Mouse (Mus musculus) embryonic facial prominence, embryonic 11.5 days (tissue): ENCODE measurements around the gene Robo1. TPM values are rescaled to one million over a fixed set of nuclear protein-coding genes. Genes with fewer than 3 reads are reported as not detected.

Source experiments
- ATAC-seq: fragments of 200-750 bp; cut with Nextera tagmentation; replicated peaks from 2 replicates; pipeline ENCODE4 v1.8.0; 2017; ENCODE audit warnings: low read depth; ENCODE audit not compliant: insufficient number of reproducible peaks, low FRiP score, low TSS enrichment
- DNase-seq: peaks from one replicate; pipeline ENCODE4 v3.0.0-alpha.2; 2015; ENCODE audit warnings: low spot score
- H3K27ac ChIP-seq: fragments of 300-500 bp; sonication (generic); replicated peaks from 2 replicates; pipeline ENCODE4 v1.5.1; 2014; ENCODE audit warnings: mild to moderate bottlenecking, low read depth, low read length, control low read depth
- H3K27me3 ChIP-seq: fragments of 300-500 bp; sonication (generic); 2 replicates; pipeline ENCODE4 v1.6.1; 2014; ENCODE audit warnings: mild to moderate bottlenecking, low read length, moderate library complexity, mixed read lengths; ENCODE audit not compliant: control insufficient read depth, insufficient read depth
- H3K36me3 ChIP-seq: fragments of 300-500 bp; sonication (generic); replicated peaks from 2 replicates; pipeline ENCODE4 v1.6.1; 2014; ENCODE audit warnings: low read depth, mild to moderate bottlenecking, low read length, moderate library complexity, mixed read lengths; ENCODE audit not compliant: control insufficient read depth, insufficient read depth
- H3K4me1 ChIP-seq: fragments of 300-500 bp; sonication (generic); 2 replicates; pipeline ENCODE4 v1.6.1; 2014; ENCODE audit warnings: low read length, mixed read lengths; ENCODE audit not compliant: control insufficient read depth, insufficient read depth
- H3K4me2 ChIP-seq: fragments of 300-500 bp; sonication (generic); 2 replicates; pipeline ENCODE4 v1.6.1; 2014; ENCODE audit warnings: low read depth, mild to moderate bottlenecking, control low read depth, low read length, moderate library complexity
- H3K4me3 ChIP-seq: fragments of 300-500 bp; sonication (generic); 2 replicates; pipeline ENCODE4 v1.5.1; 2014; ENCODE audit warnings: low read depth, low read length, control low read depth
- H3K9ac ChIP-seq: fragments of 300-500 bp; sonication (generic); replicated peaks from 2 replicates; pipeline ENCODE4 v1.6.1; 2014; ENCODE audit warnings: mild to moderate bottlenecking, control low read depth, low read length
- H3K9me3 ChIP-seq: fragments of 300-500 bp; sonication (generic); replicated peaks from 2 replicates; pipeline ENCODE4 v1.6.1; 2016; ENCODE audit warnings: mild to moderate bottlenecking, low read length, inconsistent platforms, mixed read lengths; ENCODE audit not compliant: control insufficient read depth
- WGBS: fragments of 180-500 bp; shearing (Covaris S2); extraction: QIAGEN DNeasy Blood & Tissue Kit; methylation state at CpG from one replicate; pipeline ENCODE4 v1.1.7; 2014; 5-methylcytosine and 5-hydroxymethylcytosine counted together
- polyA plus RNA-seq: library from polyadenylated mRNA; unstranded; fragments of >200 nt; fragmentation: Nextera tagmentation; extraction: Ambion mirVana; gene quantifications from 2 replicates; pipeline ENCODE4 v1.2.1, GENCODE M21; 2014

The Robo1 gene
- polyA plus RNA-seq, 1 experiment from 2014 or later: 50.0 TPM

DNA sequence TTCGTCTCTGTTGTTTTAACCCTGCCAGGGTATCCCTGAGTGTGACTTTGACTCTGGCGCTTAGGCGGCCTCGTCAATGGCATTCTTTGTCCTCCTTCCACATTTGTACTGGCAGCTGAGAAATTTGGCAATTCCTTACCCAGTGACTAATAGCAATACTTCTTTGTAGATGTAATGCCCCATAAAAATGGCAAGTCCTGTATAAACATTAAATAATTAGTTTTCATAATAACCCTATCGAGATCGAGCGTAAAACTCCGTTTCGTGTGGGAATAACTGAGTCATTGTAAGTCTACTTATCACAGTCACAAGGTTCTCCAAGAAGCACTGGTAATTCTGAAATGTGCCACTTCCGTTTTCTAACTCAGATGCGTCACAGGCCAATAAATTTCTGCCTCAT lies 589.0 kb downstream of the Robo1 start:
- no peaks in the 10 kb centered on the region for H3K36me3 ChIP-seq
- no peak for DNase-seq
- no peaks in the 10 kb centered on the region for H3K4me1 ChIP-seq
- no peaks in the 10 kb centered on the region for H3K27me3 ChIP-seq
- ATAC-seq: no peak
- no peak overlapping the region for H3K9ac ChIP-seq
- H3K27ac ChIP-seq: no peak overlapping the region
- WGBS: 62% methylated on average over 11 of the region's 11 CpGs
- no peak overlapping the region for H3K4me2 ChIP-seq
- no peak overlapping the region for H3K4me3 ChIP-seq
- no peaks in the 10 kb centered on the region for H3K9me3 ChIP-seq

DNA sequence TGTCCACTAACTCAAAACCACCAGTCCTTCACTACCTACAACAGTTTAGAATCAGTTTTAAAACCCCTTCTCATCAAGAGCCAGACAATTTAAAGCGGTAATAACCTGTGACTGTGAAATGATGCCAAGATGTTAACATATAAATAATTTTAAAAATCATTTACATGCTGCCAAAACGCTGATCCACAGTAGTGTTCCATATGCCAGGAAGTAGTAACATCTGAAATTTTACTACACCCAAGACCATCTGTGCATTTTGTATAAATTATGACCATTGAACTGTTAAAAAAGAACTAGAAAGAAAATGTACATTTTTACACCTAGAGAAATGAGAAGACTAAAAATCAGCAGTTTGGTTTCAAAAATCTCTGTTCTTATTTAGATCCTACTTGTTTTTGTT lies 600.8 kb downstream of the Robo1 start:
- Histone ChIP-seq H3K36me3 (no peaks in the 10 kb centered on the region), H3K4me3 (no peak overlapping the region), H3K4me2 (no peak overlapping the region), H3K27me3 (no peaks in the 10 kb centered on the region), H3K4me1 (no peaks in the 10 kb centered on the region), H3K9ac (no peak overlapping the region), H3K9me3 (no peaks in the 10 kb centered on the region), H3K27ac (no peak overlapping the region)
- DNase-seq (no peak), ATAC-seq (no peak)
- 82% methylated on average over 2 of the region's 2 CpGs for WGBS

DNA sequence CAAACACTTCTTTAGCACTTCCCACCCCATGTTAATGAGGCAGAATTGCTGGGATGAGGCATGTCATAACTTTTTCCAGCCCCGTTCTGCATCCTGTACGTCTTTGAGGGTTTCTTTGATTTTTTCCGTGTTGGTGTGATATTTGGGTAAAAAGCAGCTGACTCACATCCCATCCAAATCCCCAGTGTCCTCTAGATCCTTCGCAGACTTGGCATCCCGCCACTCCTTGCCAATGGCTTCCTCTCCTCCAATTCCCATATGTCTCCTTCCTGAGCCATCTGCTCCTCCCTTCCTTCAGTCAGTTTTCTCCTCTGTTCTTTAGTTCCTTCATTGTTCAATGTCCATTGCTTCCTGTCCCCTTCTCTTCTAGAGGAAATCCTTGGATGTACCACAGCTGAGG lies 605.0 kb downstream of the Robo1 start:
- ATAC-seq (no peak), DNase-seq (no peak)
- 78% methylated on average over 5 of the region's 5 CpGs for WGBS
- Histone ChIP-seq H3K4me1 (no peaks in the 10 kb centered on the region), H3K9me3 (no peaks in the 10 kb centered on the region), H3K27ac (no peak overlapping the region), H3K9ac (no peak overlapping the region), H3K4me3 (no peak overlapping the region), H3K27me3 (no peaks in the 10 kb centered on the region), H3K4me2 (no peak overlapping the region), H3K36me3 (no peaks in the 10 kb centered on the region)

DNA sequence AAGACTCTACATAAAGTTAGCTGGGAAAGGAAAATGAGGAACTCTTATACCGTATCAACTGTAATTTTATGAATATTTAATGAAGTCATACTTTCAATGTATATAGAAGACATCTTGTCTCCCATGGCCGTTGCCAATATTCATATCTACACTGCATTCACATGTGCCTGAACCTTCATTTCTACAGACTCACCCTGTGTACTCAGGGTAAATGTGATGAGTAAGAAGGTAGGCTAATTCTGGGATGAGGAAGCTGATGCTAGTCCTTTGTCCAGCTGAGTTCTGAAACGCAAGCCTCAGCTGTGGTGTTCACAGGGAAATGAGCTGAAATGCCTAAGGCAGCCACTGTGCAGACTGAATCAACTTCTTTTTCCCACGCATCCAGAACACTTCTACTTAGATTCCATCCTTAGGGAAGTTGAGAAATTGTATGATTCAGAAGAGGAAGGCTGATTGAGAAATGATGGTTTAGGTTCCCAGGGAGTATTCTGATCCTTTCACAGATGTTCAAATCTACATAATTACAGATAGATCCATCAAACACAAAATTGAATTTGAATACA lies 606.0 kb downstream of the Robo1 start:
- H3K4me3 ChIP-seq: no peak overlapping the region
- no peak overlapping the region for H3K9ac ChIP-seq
- ATAC-seq (no peak), DNase-seq (no peak)
- WGBS: 72% methylated on average over 4 of the region's 4 CpGs
- H3K9me3 ChIP-seq: no peaks in the 10 kb centered on the region
- H3K36me3 ChIP-seq: no peaks in the 10 kb centered on the region
- no peaks in the 10 kb centered on the region; the same call in 1 of the 2 replicates for H3K4me1 ChIP-seq
- H3K4me2 ChIP-seq: no peak overlapping the region
- H3K27ac ChIP-seq: no peak overlapping the region
- H3K27me3 ChIP-seq: no peaks in the 10 kb centered on the region

DNA sequence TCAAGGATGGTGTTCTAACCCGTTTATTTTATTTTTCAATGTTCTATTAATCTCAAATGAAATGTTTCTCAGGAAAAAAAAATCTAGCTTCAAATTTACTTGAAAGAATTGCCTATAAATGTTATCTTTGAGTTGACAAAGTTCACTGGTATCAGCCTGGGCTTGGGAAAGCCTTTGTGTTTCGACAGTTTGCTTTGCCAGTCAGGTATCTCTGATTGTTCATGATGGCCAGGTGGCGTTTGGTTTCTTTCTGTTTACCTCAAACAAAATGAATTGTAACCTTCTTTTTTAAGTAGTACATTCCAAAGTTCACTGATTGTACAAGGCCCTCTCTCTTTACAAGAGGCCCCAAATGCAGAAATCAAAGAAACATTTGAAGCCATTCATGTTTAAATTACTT lies 611.9 kb downstream of the Robo1 start:
- 49% methylated on average over 3 of the region's 3 CpGs for WGBS
- ATAC-seq (no peak), DNase-seq (peak; percentile 36)
- H3K36me3 ChIP-seq: no peaks in the 10 kb centered on the region
- no peak overlapping the region for H3K27ac ChIP-seq
- H3K9ac ChIP-seq: no peak overlapping the region
- H3K27me3 ChIP-seq: no peaks in the 10 kb centered on the region
- H3K9me3 ChIP-seq: no peaks in the 10 kb centered on the region
- H3K4me1 ChIP-seq: peaks cover 3% of the 10 kb centered on the region
- no peak overlapping the region for H3K4me2 ChIP-seq
- no peak overlapping the region for H3K4me3 ChIP-seq

DNA sequence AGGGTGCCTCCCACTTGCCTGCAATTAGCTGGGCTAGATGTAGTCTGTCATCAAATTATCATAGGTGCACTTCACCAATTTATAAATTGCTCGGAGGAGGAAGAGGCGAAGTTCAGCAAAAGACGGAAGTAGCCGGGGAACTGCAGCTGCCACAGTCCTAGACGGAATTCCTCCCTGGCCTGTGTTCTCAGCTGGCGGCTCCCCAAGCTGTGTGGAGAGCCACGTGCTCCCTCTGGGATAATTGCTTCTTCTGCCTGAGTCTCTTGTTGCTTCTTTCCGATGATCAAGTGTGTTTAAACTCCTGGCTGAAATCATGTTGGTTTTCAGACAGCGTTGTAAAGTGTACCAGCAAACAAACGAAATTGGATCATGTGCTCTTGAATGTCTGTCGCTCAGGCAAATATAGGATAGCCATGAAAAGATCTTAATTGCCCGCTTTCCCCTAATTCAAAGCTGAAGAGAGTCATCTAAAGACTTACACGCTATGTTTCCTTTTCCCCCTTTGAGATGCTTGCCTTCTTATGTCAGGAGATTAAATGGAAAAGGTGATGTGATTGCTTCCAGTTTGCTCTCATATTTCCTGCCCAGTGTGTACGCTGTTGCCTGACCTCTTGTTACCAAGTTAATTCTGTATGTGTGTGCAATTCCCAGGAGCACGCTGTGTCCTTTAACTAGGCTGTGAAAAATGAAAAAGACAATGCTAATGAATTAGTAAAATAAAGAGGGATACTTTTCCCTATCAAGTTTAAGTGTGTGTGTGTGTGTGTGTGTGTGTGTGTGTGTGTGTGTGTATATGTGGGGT lies 616.5 kb downstream of the Robo1 start:
- peak overlapping the region; percentile 63 for H3K27ac ChIP-seq
- peak; percentile 81 for DNase-seq
- peaks cover 3% of the 10 kb centered on the region; the same call in 1 of the 2 replicates for H3K4me1 ChIP-seq
- H3K36me3 ChIP-seq: no peaks in the 10 kb centered on the region
- H3K4me2 ChIP-seq: no peak overlapping the region
- H3K9me3 ChIP-seq: no peaks in the 10 kb centered on the region
- WGBS: 12% methylated on average over 15 of the region's 15 CpGs
- no peak overlapping the region for H3K4me3 ChIP-seq
- peak; percentile 86 for ATAC-seq
- H3K27me3 ChIP-seq: no peaks in the 10 kb centered on the region
- no peak overlapping the region for H3K9ac ChIP-seq

DNA sequence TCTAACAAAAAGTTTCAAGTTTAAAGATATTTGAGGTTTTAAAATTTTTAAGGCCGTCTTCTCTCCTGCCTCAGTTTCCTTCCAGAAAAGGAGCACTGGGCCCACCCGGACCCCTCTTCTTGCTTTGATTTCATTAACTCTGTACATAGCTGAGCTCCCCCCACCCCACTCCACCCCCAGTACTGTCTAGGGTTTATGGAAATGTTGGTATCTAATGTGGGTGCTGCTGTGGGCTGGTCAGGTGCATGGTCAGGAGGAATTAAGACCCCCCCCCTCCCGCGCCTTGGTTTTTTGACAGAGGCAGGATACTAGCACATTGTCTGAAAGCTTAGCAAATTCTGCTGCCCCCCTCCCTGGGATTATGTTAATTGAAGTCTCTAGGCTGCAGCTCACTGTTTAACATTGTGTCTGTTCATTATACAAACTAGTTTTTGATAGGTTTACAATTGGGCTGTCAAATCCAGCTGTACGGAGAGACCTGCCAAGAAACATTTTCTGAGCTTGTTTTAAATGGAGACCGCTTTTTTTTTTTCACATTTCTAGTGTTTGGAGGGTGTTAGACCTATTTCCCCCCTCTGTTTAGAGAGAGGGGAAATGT lies 620.5 kb downstream of the Robo1 start:
- Histone ChIP-seq H3K27ac (no peak overlapping the region), H3K4me2 (no peak overlapping the region), H3K9me3 (no peaks in the 10 kb centered on the region), H3K27me3 (no peaks in the 10 kb centered on the region), H3K4me1 (no peaks in the 10 kb centered on the region), H3K4me3 (no peak overlapping the region), H3K9ac (no peak overlapping the region), H3K36me3 (no peaks in the 10 kb centered on the region)
- ATAC-seq: no peak
- WGBS: 63% methylated on average over 6 of the region's 6 CpGs
- no peak for DNase-seq

DNA sequence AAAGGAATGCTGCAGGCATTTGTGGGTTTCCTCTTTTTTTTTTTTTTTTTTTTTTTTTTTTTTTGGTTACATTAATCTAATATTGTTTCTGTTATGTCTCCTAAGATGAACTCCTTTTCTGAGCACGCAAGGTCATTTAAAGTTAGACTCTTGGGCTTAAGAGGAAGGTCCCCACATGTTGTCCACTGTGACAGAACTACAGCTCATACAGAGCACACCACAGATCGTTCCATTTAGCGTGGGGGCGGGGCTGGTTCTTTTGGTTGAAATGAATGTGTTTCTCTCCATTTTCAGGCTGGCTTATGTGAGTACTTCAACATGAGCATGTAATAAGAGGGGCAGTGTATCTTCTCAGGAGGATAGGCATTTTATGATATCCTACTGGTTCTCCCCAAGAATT lies 622.8 kb downstream of the Robo1 start:
- Histone ChIP-seq H3K4me2 (no peak overlapping the region), H3K4me3 (no peak overlapping the region), H3K9me3 (no peaks in the 10 kb centered on the region), H3K36me3 (no peaks in the 10 kb centered on the region), H3K27me3 (no peaks in the 10 kb centered on the region), H3K4me1 (no peaks in the 10 kb centered on the region), H3K27ac (no peak overlapping the region), H3K9ac (no peak overlapping the region)
- no peak for ATAC-seq
- 72% methylated on average over 4 of the region's 4 CpGs for WGBS
- DNase-seq: no peak
